Mouse (Mus musculus) intestine, embryonic 16.5 days (tissue): Measurements from ENCODE around the gene Ap2a1. TPM values are rescaled to one million over a fixed set of nuclear protein-coding genes. Genes with fewer than 3 reads are reported as not detected.

ENCODE experiments used
- ATAC-seq: fragments of 200-750 bp; cut with Nextera tagmentation; 2 replicates; pipeline ENCODE4 v1.8.0; 2017; ENCODE audit warnings: moderate TSS enrichment, moderate library complexity
- H3K27ac ChIP-seq: fragments of 300-500 bp; sonication (generic); 2 replicates; pipeline ENCODE4 v1.5.1; 2014; ENCODE audit warnings: mild to moderate bottlenecking, low read length
- H3K27me3 ChIP-seq: fragments of 300-500 bp; sonication (generic); replicated peaks from 2 replicates; pipeline ENCODE4 v1.6.1; 2014; ENCODE audit warnings: low read length, control low read depth, mixed read lengths; ENCODE audit not compliant: control insufficient read depth, insufficient read depth
- H3K36me3 ChIP-seq: fragments of 300-500 bp; sonication (generic); 2 replicates; pipeline ENCODE4 v1.6.1; 2014; ENCODE audit warnings: low read length, control low read depth; ENCODE audit not compliant: control insufficient read depth, insufficient read depth
- H3K4me1 ChIP-seq: fragments of 300-500 bp; sonication (generic); 2 replicates; pipeline ENCODE4 v1.6.1; 2014; ENCODE audit warnings: low read length, control low read depth, mixed read lengths; ENCODE audit not compliant: control insufficient read depth, insufficient read depth
- H3K4me2 ChIP-seq: fragments of 300-500 bp; sonication (generic); 2 replicates; pipeline ENCODE4 v1.6.1; 2014; ENCODE audit warnings: low read depth, low read length, control low read depth
- H3K4me3 ChIP-seq: fragments of 300-500 bp; sonication (generic); 2 replicates; pipeline ENCODE4 v1.5.1; 2014; ENCODE audit warnings: mild to moderate bottlenecking, low read length
- H3K9ac ChIP-seq: fragments of 300-500 bp; sonication (generic); 2 replicates; pipeline ENCODE4 v1.6.1; 2014; ENCODE audit warnings: low read depth, low read length
- H3K9me3 ChIP-seq: fragments of 300-500 bp; sonication (generic); 2 replicates; pipeline ENCODE4 v1.6.1; 2016; ENCODE audit warnings: low read length, control low read depth; ENCODE audit not compliant: control insufficient read depth
- WGBS: fragments of 180-500 bp; shearing (Covaris S2); extraction: QIAGEN DNeasy Blood & Tissue Kit; methylation state at CpG from one replicate; pipeline ENCODE4 v1.1.7; 2014; 5-methylcytosine and 5-hydroxymethylcytosine counted together
- polyA plus RNA-seq: library from polyadenylated mRNA; unstranded; fragments of >200 nt; fragmentation: Nextera tagmentation; extraction: Ambion mirVana; gene quantifications from 2 replicates; pipeline ENCODE4 v1.2.1, GENCODE M21; 2015

The Ap2a1 gene
- polyA plus RNA-seq, 1 experiment from 2014 or later = 56.8 TPM

GRCm38 (mm10) chr7:44965975-44966374 is 36.7 kb upstream of the Ap2a1 start:
- Histone ChIP-seq H3K27me3 (no peaks in the 10 kb centered on the region), H3K4me2 (no peak overlapping the region), H3K36me3 (no peaks in the 10 kb centered on the region), H3K4me3 (no peak overlapping the region), H3K9ac (no peak overlapping the region), H3K4me1 (peaks cover 3% of the 10 kb centered on the region), H3K9me3 (no peaks in the 10 kb centered on the region), H3K27ac (no peak overlapping the region)
- ATAC-seq = no peak
- WGBS = 77% methylated on average over 7 of the region's 7 CpGs

GRCm38 (mm10) chr7:44964990-44965389 is 35.7 kb upstream of the Ap2a1 start:
- H3K9ac ChIP-seq = no peak overlapping the region
- ATAC-seq = no peak
- no peak overlapping the region for H3K4me3 ChIP-seq
- H3K36me3 ChIP-seq = no peaks in the 10 kb centered on the region
- 94% methylated on average over 13 of the region's 13 CpGs for WGBS
- no peaks in the 10 kb centered on the region for H3K4me1 ChIP-seq
- no peak overlapping the region for H3K4me2 ChIP-seq
- H3K9me3 ChIP-seq = no peaks in the 10 kb centered on the region
- no peak overlapping the region for H3K27ac ChIP-seq
- H3K27me3 ChIP-seq = no peaks in the 10 kb centered on the region

DNA sequence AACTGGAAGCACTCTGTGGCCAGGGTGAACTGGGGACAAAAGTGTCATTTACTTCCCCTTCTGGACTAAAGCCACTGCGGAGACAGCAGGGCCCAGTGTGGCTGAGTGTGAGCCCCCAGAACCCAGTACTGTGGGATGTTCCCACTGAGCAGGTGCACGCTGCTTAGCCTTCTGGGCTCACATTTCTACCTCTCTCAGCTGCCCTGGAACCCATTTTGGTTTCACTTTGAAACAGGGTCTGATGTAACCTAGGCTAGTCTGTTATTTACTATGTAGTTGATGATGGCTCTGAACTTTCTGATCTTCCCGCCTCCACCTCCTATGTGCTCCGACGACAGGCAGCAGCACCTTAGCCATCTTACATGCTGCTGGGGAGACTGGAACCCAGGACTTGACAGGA is 33.5 kb upstream of the Ap2a1 start:
- no peak for ATAC-seq
- Histone ChIP-seq H3K27me3 (no peaks in the 10 kb centered on the region), H3K36me3 (no peaks in the 10 kb centered on the region), H3K4me1 (no peaks in the 10 kb centered on the region), H3K4me2 (no peak overlapping the region), H3K9ac (no peak overlapping the region), H3K27ac (no peak overlapping the region), H3K9me3 (no peaks in the 10 kb centered on the region), H3K4me3 (no peak overlapping the region)
- WGBS = 89% methylated on average over 5 of the region's 5 CpGs

GRCm38 (mm10) chr7:44962337-44962736 is 33.0 kb upstream of the Ap2a1 start:
- 60% methylated on average over 8 of the region's 8 CpGs for WGBS
- Histone ChIP-seq H3K9ac (no peak overlapping the region), H3K4me2 (no peak overlapping the region), H3K27me3 (no peaks in the 10 kb centered on the region), H3K36me3 (no peaks in the 10 kb centered on the region), H3K4me3 (no peak overlapping the region), H3K27ac (no peak overlapping the region), H3K4me1 (no peaks in the 10 kb centered on the region), H3K9me3 (no peaks in the 10 kb centered on the region)
- no peak for ATAC-seq

DNA sequence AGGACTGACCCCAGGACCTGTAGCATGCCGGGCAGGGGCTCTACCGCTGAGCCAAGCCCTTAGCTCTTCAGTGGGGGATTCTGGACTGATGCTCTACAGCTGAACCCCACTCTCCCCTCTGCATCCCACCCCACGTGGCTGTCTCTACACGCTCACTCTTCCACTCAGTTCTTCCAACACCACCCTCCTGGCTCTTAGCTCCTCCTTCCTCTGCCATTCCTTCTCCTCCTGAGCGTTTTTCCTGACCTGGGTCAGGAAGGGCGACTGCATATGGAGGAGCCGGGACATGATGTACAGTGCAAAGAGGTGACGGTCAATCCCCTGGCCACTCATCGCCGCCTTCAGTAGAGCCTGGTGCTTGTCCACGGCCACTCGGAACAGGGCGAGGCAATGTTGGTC is 31.2 kb upstream of the Ap2a1 start:
- Histone ChIP-seq H3K4me2 (no peak overlapping the region), H3K36me3 (no peaks in the 10 kb centered on the region), H3K27ac (no peak overlapping the region), H3K27me3 (no peaks in the 10 kb centered on the region), H3K4me3 (no peak overlapping the region), H3K9me3 (no peaks in the 10 kb centered on the region), H3K9ac (no peak overlapping the region), H3K4me1 (no peaks in the 10 kb centered on the region)
- ATAC-seq = no peak
- WGBS = 86% methylated on average over 13 of the region's 13 CpGs

DNA sequence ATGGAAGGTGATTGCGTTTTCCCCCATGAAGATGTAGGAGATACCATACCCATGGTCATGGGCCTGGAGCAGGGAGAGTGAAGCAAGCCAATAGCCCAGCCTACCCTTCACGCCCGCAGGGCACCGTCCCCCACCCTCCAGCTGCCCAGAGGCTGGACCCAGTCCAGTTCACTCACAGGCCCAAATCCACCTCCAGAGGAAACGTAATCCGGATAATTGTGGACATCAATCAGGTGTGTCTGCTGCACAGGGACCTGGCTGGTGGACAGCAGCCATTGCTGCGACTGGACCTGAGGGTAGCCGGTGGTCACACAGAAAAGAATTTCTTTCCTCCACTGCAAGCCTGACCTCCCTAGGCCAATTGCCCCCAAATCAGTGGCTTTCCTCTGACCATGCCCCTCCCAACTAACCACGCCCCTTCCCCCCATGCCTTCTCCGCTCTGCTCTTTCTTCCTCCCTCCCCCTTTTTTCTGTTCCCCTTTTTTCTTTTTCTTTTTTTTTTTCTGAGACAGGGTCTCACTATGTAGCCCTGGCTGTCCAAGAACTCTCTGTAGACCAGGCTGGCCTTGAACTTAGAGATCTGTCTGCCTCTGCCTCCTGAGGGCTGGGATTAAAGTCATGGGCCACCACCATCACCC is 30.7 kb upstream of the Ap2a1 start:
- Histone ChIP-seq H3K36me3 (no peaks in the 10 kb centered on the region), H3K4me3 (no peak overlapping the region), H3K27ac (no peak overlapping the region), H3K4me1 (no peaks in the 10 kb centered on the region), H3K9ac (no peak overlapping the region), H3K27me3 (no peaks in the 10 kb centered on the region), H3K9me3 (no peaks in the 10 kb centered on the region), H3K4me2 (no peak overlapping the region)
- no peak for ATAC-seq
- 85% methylated on average over 10 of the region's 10 CpGs for WGBS

GRCm38 (mm10) chr7:44959281-44959680 is 30.0 kb upstream of the Ap2a1 start:
- Histone ChIP-seq H3K36me3 (no peaks in the 10 kb centered on the region), H3K9ac (no peak overlapping the region), H3K4me2 (no peak overlapping the region), H3K4me3 (no peak overlapping the region), H3K27me3 (no peaks in the 10 kb centered on the region), H3K9me3 (no peaks in the 10 kb centered on the region), H3K27ac (no peak overlapping the region), H3K4me1 (no peaks in the 10 kb centered on the region)
- WGBS = 77% methylated on average over 8 of the region's 8 CpGs
- no peak for ATAC-seq

GRCm38 (mm10) chr7:44958208-44958607 is 28.9 kb upstream of the Ap2a1 start:
- no peaks in the 10 kb centered on the region for H3K27me3 ChIP-seq
- H3K9ac ChIP-seq = no peak overlapping the region
- H3K4me2 ChIP-seq = no peak overlapping the region
- no peak for ATAC-seq
- no peaks in the 10 kb centered on the region for H3K4me1 ChIP-seq
- no peak overlapping the region for H3K4me3 ChIP-seq
- WGBS = 51% methylated on average over 7 of the region's 7 CpGs
- H3K9me3 ChIP-seq = no peaks in the 10 kb centered on the region
- no peak overlapping the region for H3K27ac ChIP-seq
- no peaks in the 10 kb centered on the region for H3K36me3 ChIP-seq

DNA sequence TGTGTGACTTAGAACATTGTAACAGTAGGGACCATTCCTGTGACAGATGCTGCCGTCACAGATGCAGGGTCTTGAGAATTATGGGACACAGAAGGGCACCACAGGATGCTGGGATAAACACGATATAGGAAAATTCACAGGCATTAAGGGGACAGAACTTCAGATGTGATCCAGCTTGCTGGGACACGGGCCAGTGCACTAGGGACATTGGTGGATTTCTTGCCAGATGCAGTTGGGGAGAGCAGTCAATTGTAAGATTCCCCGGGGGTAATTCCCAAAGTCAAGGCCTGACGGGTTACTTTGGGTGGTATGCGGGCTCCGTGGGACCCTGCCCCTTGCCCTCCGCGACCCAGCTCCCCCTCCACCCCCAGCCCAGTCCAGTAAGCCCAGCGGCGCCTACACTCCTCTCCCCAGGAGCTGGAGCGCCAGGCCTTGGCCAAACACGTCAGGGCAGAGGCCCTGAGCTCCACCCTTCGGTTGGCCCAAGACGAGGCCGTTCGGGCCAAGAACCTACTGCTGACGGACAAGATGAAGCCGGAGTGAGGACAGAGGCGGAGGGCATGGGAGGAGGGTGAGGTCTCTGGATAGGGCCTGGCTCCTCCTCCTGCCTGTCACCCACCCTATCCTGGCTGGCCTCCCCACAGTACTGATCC is 28.0 kb upstream of the Ap2a1 start:
- ATAC-seq = no peak
- no peaks in the 10 kb centered on the region for H3K27me3 ChIP-seq
- no peak overlapping the region for H3K27ac ChIP-seq

DNA sequence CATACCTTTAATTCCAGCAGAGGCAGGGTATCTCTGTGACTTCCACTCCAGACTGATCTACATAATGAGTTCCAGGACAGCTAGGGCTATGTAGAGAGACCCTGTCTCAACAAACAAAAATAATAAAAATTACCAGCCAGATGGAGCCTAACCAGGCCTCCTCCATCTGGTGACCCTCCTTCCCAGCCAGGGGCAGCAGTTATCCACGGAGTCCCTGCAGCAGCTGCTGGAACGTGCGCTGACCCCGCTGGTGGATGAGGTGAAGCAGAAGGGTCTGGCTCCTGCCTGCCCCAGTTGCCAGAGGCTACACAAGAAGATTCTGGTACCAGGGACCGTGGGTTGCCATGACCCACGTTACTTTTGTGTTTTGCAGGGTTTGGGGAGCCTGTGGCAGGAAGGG is 27.0 kb upstream of the Ap2a1 start:
- 62% methylated on average over 6 of the region's 6 CpGs for WGBS
- no peak for ATAC-seq
- peaks cover 5% of the 10 kb centered on the region for H3K27me3 ChIP-seq
- H3K27ac ChIP-seq = no peak overlapping the region
- no peaks in the 10 kb centered on the region for H3K36me3 ChIP-seq
- H3K4me3 ChIP-seq = no peak overlapping the region
- H3K4me1 ChIP-seq = peaks cover 5% of the 10 kb centered on the region
- H3K4me2 ChIP-seq = no peak overlapping the region
- no peaks in the 10 kb centered on the region for H3K9me3 ChIP-seq
- H3K9ac ChIP-seq = no peak overlapping the region

More for the DNA sequence above, 28.0 kb upstream of the Ap2a1 start:
- Histone ChIP-seq H3K4me3 (no peak overlapping the region), H3K4me2 (no peak overlapping the region), H3K9ac (no peak overlapping the region), H3K9me3 (no peaks in the 10 kb centered on the region), H3K4me1 (no peaks in the 10 kb centered on the region; the same call in 1 of the 2 replicates), H3K36me3 (no peaks in the 10 kb centered on the region)
- WGBS = 77% methylated on average over 20 of the region's 20 CpGs
